Mouse (Mus musculus): ENCODE data around the gene Wdr4. TPM values are rescaled to one million over a fixed set of nuclear protein-coding genes. Genes with fewer than 3 reads are reported as not detected.
A peak's percentile ranks its signal among the peaks of the same experiment; 100 is the strongest.

Gene Wdr4
- 66.0 and 66.8 TPM in 2 replicates for total RNA-seq (2014; rRNA removed)
- 27.0 and 29.3 TPM in 2 replicates for polyA plus RNA-seq (2015; fragmentation: Nextera tagmentation; extraction: Ambion mirVana)

GRCm38 (mm10) chr17:31519946-31520838 is at the start of gene Wdr4, which contains the start of gene Ndufv3:
Gene Wdr4 (minus strand): TSS chr17:31519980.
Gene Ndufv3 (plus strand): TSS chr17:31520115.
- peak; percentile 97 for ATAC-seq (ENCODE audit: low FRiP score)
- Histone ChIP-seq H3K4me3 (ENCODE audit: low read depth, low read length) (peak within 1 kb of the TSS; percentile 72), H3K27ac (ENCODE audit: low read depth, low read length) (peak within 1 kb of the TSS; percentile 80), H3K4me2 (ENCODE audit: low read depth, low read length, poor library complexity, severe bottlenecking) (peak within 1 kb of the TSS; percentile 72), H3K27me3 (ENCODE audit: insufficient read depth, low read length) (no peaks in the 10 kb centered on the region), H3K36me3 (ENCODE audit: insufficient read depth, low read length) (peaks cover 2% of the 10 kb centered on the region; the same call in 1 of the 2 replicates), H3K9me3 (ENCODE audit: low read length) (no peaks in the 10 kb centered on the region), H3K4me1 (ENCODE audit: insufficient read depth, low read length) (0 out of 2 replicates have a peak, but pooled peaks cover 2% of the 10 kb centered on the region), H3K9ac (replicated peaks; ENCODE audit: low read length, poor library complexity, severe bottlenecking) (peak within 1 kb of the TSS; percentile 79)
- under 1% methylated on average over 43 of the region's 45 CpGs for WGBS
- DNase-seq (ENCODE audit: low spot score): peak; percentile 100
- TF ChIP-seq CTCF (IDR thresholded peaks at IDR 0.05): peak; percentile 53

GRCm38 (mm10) chr17:31566276-31566675 is 46.5 kb upstream of the Wdr4 start:
- WGBS: 42% methylated on average over 6 of the region's 6 CpGs
- no peak for ATAC-seq (ENCODE audit: low FRiP score)
- Histone ChIP-seq H3K9ac (replicated peaks; ENCODE audit: low read length, poor library complexity, severe bottlenecking) (peak overlapping the region; percentile 84; the same call in 1 of the 2 replicates), H3K27ac (ENCODE audit: low read depth, low read length) (peak overlapping the region; percentile 99; the same call in 1 of the 2 replicates), H3K4me2 (ENCODE audit: low read depth, low read length, poor library complexity, severe bottlenecking) (peak overlapping the region; percentile 89), H3K4me3 (ENCODE audit: low read depth, low read length) (peak overlapping the region; percentile 85), H3K9me3 (ENCODE audit: low read length) (no peaks in the 10 kb centered on the region), H3K36me3 (ENCODE audit: insufficient read depth, low read length) (no peaks in the 10 kb centered on the region), H3K4me1 (ENCODE audit: insufficient read depth, low read length) (peaks cover 31% of the 10 kb centered on the region), H3K27me3 (ENCODE audit: insufficient read depth, low read length) (no peaks in the 10 kb centered on the region)
- no peak for DNase-seq (ENCODE audit: low spot score)
- no peak for TF ChIP-seq CTCF (IDR thresholded peaks at IDR 0.05)

- DNase-seq (ENCODE audit: low spot score): peak; percentile 86
- H3K27ac ChIP-seq (ENCODE audit: low read depth, low read length): peak overlapping the region; percentile 99
Measured at GRCm38 (mm10) chr17:31565141-31566056, 45.6 kb upstream of the Wdr4 start.

GRCm38 (mm10) chr17:31564858-31565140 is 45.0 kb upstream of the Wdr4 start:
- 0% methylated on average over 7 of the region's 44 CpGs for WGBS
- Histone ChIP-seq H3K4me3 (ENCODE audit: low read depth, low read length) (peak overlapping the region; percentile 85), H3K27ac (ENCODE audit: low read depth, low read length) (peak overlapping the region; percentile 99), H3K9me3 (ENCODE audit: low read length) (no peaks in the 10 kb centered on the region), H3K4me1 (ENCODE audit: insufficient read depth, low read length) (peaks cover 31% of the 10 kb centered on the region), H3K9ac (replicated peaks; ENCODE audit: low read length, poor library complexity, severe bottlenecking) (peak overlapping the region; percentile 84), H3K27me3 (ENCODE audit: insufficient read depth, low read length) (no peaks in the 10 kb centered on the region), H3K36me3 (ENCODE audit: insufficient read depth, low read length) (no peaks in the 10 kb centered on the region), H3K4me2 (ENCODE audit: low read depth, low read length, poor library complexity, severe bottlenecking) (peak overlapping the region; percentile 89)
- DNase-seq (ENCODE audit: low spot score): no peak
- ATAC-seq (ENCODE audit: low FRiP score): no peak
- no peak for TF ChIP-seq CTCF (IDR thresholded peaks at IDR 0.05)

More at GRCm38 (mm10) chr17:31565141-31566056, 45.6 kb upstream of the Wdr4 start:
- TF ChIP-seq CTCF (IDR thresholded peaks at IDR 0.05): peak; percentile 31
- under 1% methylated on average over 69 of the region's 88 CpGs for WGBS
- peak; percentile 55 for ATAC-seq (ENCODE audit: low FRiP score)
- Histone ChIP-seq H3K9me3 (ENCODE audit: low read length) (no peaks in the 10 kb centered on the region), H3K36me3 (ENCODE audit: insufficient read depth, low read length) (no peaks in the 10 kb centered on the region), H3K27me3 (ENCODE audit: insufficient read depth, low read length) (no peaks in the 10 kb centered on the region), H3K4me2 (ENCODE audit: low read depth, low read length, poor library complexity, severe bottlenecking) (peak overlapping the region; percentile 89), H3K4me3 (ENCODE audit: low read depth, low read length) (peak overlapping the region; percentile 85), H3K4me1 (ENCODE audit: insufficient read depth, low read length) (peaks cover 31% of the 10 kb centered on the region), H3K9ac (replicated peaks; ENCODE audit: low read length, poor library complexity, severe bottlenecking) (peak overlapping the region; percentile 84)

- WGBS: 0% methylated on average over 49 of the region's 72 CpGs
- Histone ChIP-seq H3K4me3 (ENCODE audit: low read depth, low read length) (peak within 1 kb of the TSS; percentile 85), H3K27ac (ENCODE audit: low read depth, low read length) (peak within 1 kb of the TSS; percentile 99), H3K36me3 (ENCODE audit: insufficient read depth, low read length) (no peaks in the 10 kb centered on the region), H3K4me1 (ENCODE audit: insufficient read depth, low read length) (peaks cover 28% of the 10 kb centered on the region), H3K9ac (replicated peaks; ENCODE audit: low read length, poor library complexity, severe bottlenecking) (peak within 1 kb of the TSS; percentile 84), H3K9me3 (ENCODE audit: low read length) (no peaks in the 10 kb centered on the region), H3K27me3 (ENCODE audit: insufficient read depth, low read length) (no peaks in the 10 kb centered on the region), H3K4me2 (ENCODE audit: low read depth, low read length, poor library complexity, severe bottlenecking) (peak within 1 kb of the TSS; percentile 89)
- peak; percentile 97 for ATAC-seq (ENCODE audit: low FRiP score)
- DNase-seq (ENCODE audit: low spot score): peak; percentile 100
- no peak for TF ChIP-seq CTCF (IDR thresholded peaks at IDR 0.05)
Measured at GRCm38 (mm10) chr17:31564015-31564857, 44.5 kb upstream of the Wdr4 start, which contains the start of gene Pknox1. Gene Pknox1 (plus strand): TSS chr17:31564734.
